Mouse (Mus musculus): ENCODE results near the gene Atg101. TPM values are rescaled to one million over a fixed set of nuclear protein-coding genes. Genes with fewer than 3 reads are reported as not detected.
A peak's percentile ranks its signal among the peaks of the same experiment; 100 is the strongest.

Gene Atg101
- polyA plus RNA-seq, 1 experiment from 2014 or later = 61.2 TPM

DNA sequence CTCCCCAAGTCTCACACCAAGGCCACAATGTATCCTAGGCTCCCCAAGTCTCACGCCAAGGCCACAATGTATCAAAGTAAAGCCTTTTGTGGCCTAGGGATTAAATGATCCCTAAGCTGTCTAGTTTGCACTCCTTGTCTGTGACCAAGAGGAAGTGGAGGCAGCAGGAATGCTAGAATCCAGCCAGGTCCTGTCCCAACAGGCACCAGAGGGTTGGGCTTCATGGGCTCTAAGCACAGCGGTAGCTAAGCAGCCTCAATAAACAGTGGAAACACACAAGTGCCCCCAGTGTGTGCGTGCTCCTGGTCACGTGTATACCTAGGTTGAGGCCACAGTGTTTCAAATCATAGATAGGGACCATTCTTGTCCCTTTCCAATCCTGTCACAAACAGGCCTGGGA, 54.3 kb downstream of the Atg101 start:
- H3K4me1 ChIP-seq (ENCODE audit: control insufficient read depth, insufficient read depth, low read length) = no peaks in the 10 kb centered on the region
- WGBS = 83% methylated on average over 4 of the region's 4 CpGs

DNA sequence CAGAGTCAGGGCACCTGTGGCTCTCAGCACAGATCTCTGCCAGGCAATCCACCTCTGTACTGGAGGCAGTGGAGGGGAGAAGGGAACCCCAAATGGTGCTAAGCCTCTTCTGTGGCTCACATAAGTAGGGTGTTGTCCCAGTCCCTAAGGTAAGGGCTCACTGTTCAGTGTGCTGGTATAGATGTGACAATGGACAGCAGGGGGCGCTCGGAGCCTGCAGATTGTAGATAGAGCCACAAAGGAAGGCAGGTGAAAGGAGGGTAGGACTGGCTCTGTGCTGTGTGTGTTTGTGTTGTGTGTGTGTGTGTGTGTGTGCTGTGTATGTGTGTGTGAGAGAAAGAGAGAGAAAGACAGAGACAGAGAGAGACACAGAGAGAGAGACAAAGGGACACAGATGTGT, 55.5 kb downstream of the Atg101 start:
- Histone ChIP-seq H3K4me3 (replicated peaks; ENCODE audit: low read depth, low read length) (no peak overlapping the region), H3K9ac (replicated peaks; ENCODE audit: low read length) (no peak overlapping the region), H3K9me3 (ENCODE audit: control insufficient read depth, low read length) (no peaks in the 10 kb centered on the region), H3K27ac (replicated peaks; ENCODE audit: low read depth, low read length) (no peak overlapping the region), H3K27me3 (ENCODE audit: control insufficient read depth, insufficient read depth, low read length) (no peaks in the 10 kb centered on the region), H3K4me2 (ENCODE audit: low read length) (no peak overlapping the region), H3K36me3 (ENCODE audit: control insufficient read depth, insufficient read depth, low read length) (no peaks in the 10 kb centered on the region), H3K4me1 (ENCODE audit: control insufficient read depth, insufficient read depth, low read length) (no peaks in the 10 kb centered on the region)
- 0% methylated on average over 2 of the region's 2 CpGs for WGBS
- peak; percentile 87 for ATAC-seq (ENCODE audit: low FRiP score, low TSS enrichment)
- DNase-seq = peak; percentile 96

More for the DNA sequence above, 54.3 kb downstream of the Atg101 start:
- no peak overlapping the region for H3K27ac ChIP-seq (replicated peaks; ENCODE audit: low read depth, low read length)
- no peak overlapping the region for H3K4me2 ChIP-seq (ENCODE audit: low read length)
- H3K27me3 ChIP-seq (ENCODE audit: control insufficient read depth, insufficient read depth, low read length) = no peaks in the 10 kb centered on the region
- no peak overlapping the region for H3K4me3 ChIP-seq (replicated peaks; ENCODE audit: low read depth, low read length)
- no peaks in the 10 kb centered on the region for H3K36me3 ChIP-seq (ENCODE audit: control insufficient read depth, insufficient read depth, low read length)
- no peak overlapping the region for H3K9ac ChIP-seq (replicated peaks; ENCODE audit: low read length)
- no peaks in the 10 kb centered on the region for H3K9me3 ChIP-seq (ENCODE audit: control insufficient read depth, low read length)
- DNase-seq = no peak
- ATAC-seq (ENCODE audit: low FRiP score, low TSS enrichment) = no peak

Other genes with a start within 250 kb of the Atg101 start
- gene Gm47841, start 236.9 kb upstream of the Atg101 start, polyA plus RNA-seq (2014; fragmentation: Nextera tagmentation; extraction: Ambion mirVana) = not detected in 2 replicates
- gene Fignl2, start 205.7 kb upstream of the Atg101 start, polyA plus RNA-seq (2014; fragmentation: Nextera tagmentation; extraction: Ambion mirVana) = 0.09 and 0.11 TPM in 2 replicates
- not detected in 2 replicates for gene Ankrd33, start 168.5 kb upstream of the Atg101 start, polyA plus RNA-seq (2014; fragmentation: Nextera tagmentation; extraction: Ambion mirVana)
- gene Acvrl1, start 155.8 kb upstream of the Atg101 start, polyA plus RNA-seq (2014; fragmentation: Nextera tagmentation; extraction: Ambion mirVana) = 3.3 and 4.4 TPM in 2 replicates
- 30.4 and 39.0 TPM in 2 replicates for gene Acvr1b, start 110.2 kb upstream of the Atg101 start, polyA plus RNA-seq (2014; fragmentation: Nextera tagmentation; extraction: Ambion mirVana)
- gene Grasp, start 60.1 kb upstream of the Atg101 start, polyA plus RNA-seq (2014; fragmentation: Nextera tagmentation; extraction: Ambion mirVana) = 0.93 and 0.97 TPM in 2 replicates
- gene Nr4a1, start 30.0 kb upstream of the Atg101 start, polyA plus RNA-seq (2014; fragmentation: Nextera tagmentation; extraction: Ambion mirVana) = 2.9 and 3.5 TPM in 2 replicates
- 0.30 and 0.51 TPM in 2 replicates for gene 6030408B16Rik, start 8.9 kb downstream of the Atg101 start, polyA plus RNA-seq (2014; fragmentation: Nextera tagmentation; extraction: Ambion mirVana)
- gene Krt80, start 85.9 kb downstream of the Atg101 start, polyA plus RNA-seq (2014; fragmentation: Nextera tagmentation; extraction: Ambion mirVana) = not detected in 2 replicates
- 0.12 and 0.24 TPM in 2 replicates for gene Krt7, start 126.8 kb downstream of the Atg101 start, polyA plus RNA-seq (2014; fragmentation: Nextera tagmentation; extraction: Ambion mirVana)
- gene Krt87, start 154.5 kb downstream of the Atg101 start, polyA plus RNA-seq (2014; fragmentation: Nextera tagmentation; extraction: Ambion mirVana) = 0.09 and 0.26 TPM in 2 replicates
- gene Krt88, start 163.5 kb downstream of the Atg101 start, polyA plus RNA-seq (2014; fragmentation: Nextera tagmentation; extraction: Ambion mirVana) = not detected in 2 replicates
- gene Krt81, start 179.5 kb downstream of the Atg101 start, polyA plus RNA-seq (2014; fragmentation: Nextera tagmentation; extraction: Ambion mirVana) = not detected in 2 replicates
- 0.11 and 0.12 TPM in 2 replicates for gene Krt86, start 189.2 kb downstream of the Atg101 start, polyA plus RNA-seq (2014; fragmentation: Nextera tagmentation; extraction: Ambion mirVana)
- not detected in 2 replicates for gene Krt83, start 207.2 kb downstream of the Atg101 start, polyA plus RNA-seq (2014; fragmentation: Nextera tagmentation; extraction: Ambion mirVana)
- not detected in 2 replicates for gene Gm49425, start 233.0 kb downstream of the Atg101 start, polyA plus RNA-seq (2014; fragmentation: Nextera tagmentation; extraction: Ambion mirVana)
- not detected in 2 replicates for gene Krt84, start 248.5 kb downstream of the Atg101 start, polyA plus RNA-seq (2014; fragmentation: Nextera tagmentation; extraction: Ambion mirVana)